Mouse (Mus musculus) c-Kit-negative CD71-positive TER-119-positive erythroid progenitor cells, embryonic 14.5 days (primary cell): ENCODE data around the gene Ccdc120.

ENCODE experiments used
- DNase-seq: peaks from one replicate; pipeline ENCODE4 v3.0.0-alpha.2; 2013; ENCODE audit warnings: low read depth, low spot score

Gene Ccdc120

DNA sequence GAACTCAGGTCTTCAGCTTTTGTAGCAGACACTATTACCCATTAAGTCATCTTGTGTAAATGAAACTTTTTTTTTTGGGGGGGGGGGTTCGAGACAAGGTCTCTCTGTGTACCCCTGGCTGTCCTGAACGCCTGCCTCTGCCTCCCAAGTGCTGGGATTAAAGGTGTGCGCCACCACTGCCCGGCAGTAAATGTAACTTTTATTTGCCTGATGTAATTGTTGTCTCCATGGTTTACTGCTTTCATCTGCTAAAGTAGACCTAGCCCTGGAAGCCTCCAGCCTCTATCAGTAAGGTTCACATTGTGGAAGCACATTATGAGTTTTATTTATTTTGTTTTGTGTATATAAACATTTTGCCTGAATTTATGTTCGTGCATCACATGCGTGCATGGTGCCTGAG is 54.2 kb downstream of the Ccdc120 start:
- DNase-seq: no peak

DNA sequence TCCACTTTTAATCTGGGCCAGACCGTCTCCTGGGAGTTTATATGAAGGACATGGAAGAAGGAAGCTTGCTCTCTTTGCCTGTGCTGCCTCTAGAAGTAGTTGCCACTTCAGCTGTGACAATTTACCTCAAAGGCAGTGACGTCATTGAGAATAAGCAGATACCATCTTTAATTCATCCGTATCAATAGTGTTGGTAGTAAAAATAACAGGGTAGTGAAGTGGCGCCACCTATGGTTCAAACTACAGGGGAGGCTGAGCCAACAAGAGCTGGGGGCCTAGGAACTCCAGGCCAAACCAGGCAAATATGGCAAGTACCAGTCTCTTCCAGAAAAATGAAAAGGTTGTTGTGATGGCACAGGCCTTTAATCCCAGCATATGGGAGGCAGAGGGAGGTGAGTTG is 57.8 kb downstream of the Ccdc120 start:
- no peak for DNase-seq

DNA sequence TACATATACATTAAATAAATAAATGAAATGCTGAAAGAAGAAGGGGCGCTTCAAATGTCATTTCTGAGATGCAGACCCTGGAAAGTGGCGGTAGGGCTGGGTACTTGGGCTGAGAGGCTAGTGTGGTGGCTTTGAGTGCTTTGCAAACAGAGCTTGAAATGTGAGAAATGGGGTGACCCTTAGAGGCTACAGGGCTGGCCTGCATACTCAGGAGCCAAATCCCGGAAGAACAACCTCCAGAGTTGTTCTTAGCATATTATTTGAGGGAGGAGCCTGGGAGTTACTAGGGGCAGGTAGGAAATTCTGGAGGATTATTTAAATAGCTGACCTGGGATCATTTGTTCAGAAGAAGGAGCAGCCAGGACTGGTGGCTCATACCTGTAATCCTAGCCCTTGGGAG is 60.2 kb downstream of the Ccdc120 start:
- no peak for DNase-seq

DNA sequence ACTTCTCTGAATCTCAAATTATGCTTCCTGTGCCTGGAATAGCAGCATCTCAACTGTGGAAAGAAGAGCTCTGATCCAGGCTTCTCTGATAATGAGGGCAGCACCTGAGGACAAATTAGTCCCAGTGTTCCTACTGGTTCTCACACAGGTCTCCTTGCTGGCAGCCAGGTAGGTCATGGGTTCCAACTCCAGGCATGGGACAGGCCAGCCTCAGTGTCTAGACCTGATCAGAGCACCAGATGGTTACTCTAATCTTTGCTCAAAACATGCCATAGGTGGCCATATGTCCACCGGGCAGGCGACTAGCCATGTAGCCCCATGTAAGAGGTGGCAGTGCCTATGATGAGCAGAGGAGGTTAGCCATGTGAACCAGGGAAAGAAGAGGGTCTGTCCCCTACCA is 62.4 kb downstream of the Ccdc120 start:
- no peak for DNase-seq
